Mouse (Mus musculus): ENCODE data around the gene Rbm15b. TPM values are rescaled to one million over a fixed set of nuclear protein-coding genes. Genes with fewer than 3 reads are reported as not detected.
A peak's percentile ranks its signal among the peaks of the same experiment; 100 is the strongest.

Gene Rbm15b
- polyA plus RNA-seq, 2 experiments: 4.7 to 5.0 TPM

- ATAC-seq (ENCODE audit: insufficient read depth) (no peak), DNase-seq (ENCODE audit: low read depth in 3 of 3, low spot score in 3 of 3) (no peak)
- H3K27ac ChIP-seq: no peak overlapping the region
- H3K27me3 ChIP-seq (ENCODE audit: control insufficient read depth, insufficient read depth, low read length): no peaks in the 10 kb centered on the region
- H3K36me3 ChIP-seq (replicated peaks; ENCODE audit: control insufficient read depth, insufficient read depth, low read depth): no peaks in the 10 kb centered on the region
- H3K9ac ChIP-seq (replicated peaks): no peak overlapping the region
- TF ChIP-seq EP300 (IDR thresholded peaks at IDR 0.05; ENCODE audit: low read depth) (no peak), CTCF (IDR thresholded peaks at IDR 0.05; ENCODE audit: low read depth) (no peak)
- no peak overlapping the region for H3K4me3 ChIP-seq (ENCODE audit: insufficient read depth in 1 of 2, low read depth in 2 of 2, low read length in 2 of 2)
- H3K9me3 ChIP-seq (ENCODE audit: control insufficient read depth, low read length): no peaks in the 10 kb centered on the region
- H3K4me2 ChIP-seq (ENCODE audit: low read depth): no peak overlapping the region
- H3K4me1 ChIP-seq (replicated peaks; ENCODE audit: control insufficient read depth in 2 of 2, insufficient read depth in 2 of 2, low read length in 1 of 2): no peaks in the 10 kb centered on the region
- WGBS (ENCODE audit: insufficient replicate concordance): 67% methylated on average over 7 of the region's 7 CpGs
Observed at GRCm38 (mm10) chr9:106901596-106901995, 14.4 kb upstream of the Rbm15b start.

GRCm38 (mm10) chr9:106898901-106899300, 11.7 kb upstream of the Rbm15b start:
- Histone ChIP-seq H3K4me2 (ENCODE audit: low read depth) (no peak overlapping the region), H3K9me3 (ENCODE audit: control insufficient read depth, low read length) (no peaks in the 10 kb centered on the region), H3K27me3 (ENCODE audit: control insufficient read depth, insufficient read depth, low read length) (no peaks in the 10 kb centered on the region), H3K27ac (no peak overlapping the region), H3K36me3 (replicated peaks; ENCODE audit: control insufficient read depth, insufficient read depth, low read depth) (no peaks in the 10 kb centered on the region), H3K4me1 (replicated peaks; ENCODE audit: control insufficient read depth in 2 of 2, insufficient read depth in 2 of 2, low read length in 1 of 2) (no peaks in the 10 kb centered on the region), H3K4me3 (ENCODE audit: insufficient read depth in 1 of 2, low read depth in 2 of 2, low read length in 2 of 2) (no peak overlapping the region), H3K9ac (replicated peaks) (no peak overlapping the region)
- no peak for TF ChIP-seq CTCF (IDR thresholded peaks at IDR 0.05; ENCODE audit: low read depth)
- TF ChIP-seq EP300 (IDR thresholded peaks at IDR 0.05; ENCODE audit: low read depth): no peak
- ATAC-seq (ENCODE audit: insufficient read depth) (no peak), DNase-seq (ENCODE audit: low read depth in 3 of 3, low spot score in 3 of 3) (no peak)
- 52% methylated on average over 1 of the region's 1 CpGs for WGBS (ENCODE audit: insufficient replicate concordance)

- ATAC-seq (ENCODE audit: insufficient read depth) (no peak), DNase-seq (ENCODE audit: low read depth in 3 of 3, low spot score in 3 of 3) (no peak)
- H3K27me3 ChIP-seq (ENCODE audit: control insufficient read depth, insufficient read depth, low read length): no peaks in the 10 kb centered on the region
- peak overlapping the region in 1 of 2 experiments; percentile 4; a peak in 2 of 4 replicates for H3K4me3 ChIP-seq (ENCODE audit: insufficient read depth in 1 of 2, low read depth in 2 of 2, low read length in 2 of 2)
- no peak overlapping the region for H3K27ac ChIP-seq
- H3K9ac ChIP-seq (replicated peaks): no peak overlapping the region
- H3K4me2 ChIP-seq (ENCODE audit: low read depth): peak overlapping the region; percentile 99
- WGBS (ENCODE audit: insufficient replicate concordance): 62% methylated on average over 3 of the region's 3 CpGs
- H3K4me1 ChIP-seq (replicated peaks; ENCODE audit: control insufficient read depth in 2 of 2, insufficient read depth in 2 of 2, low read length in 1 of 2): peaks cover 10 to 17% of the 10 kb centered on the region in 2 experiments
- peaks cover 23% of the 10 kb centered on the region for H3K36me3 ChIP-seq (replicated peaks; ENCODE audit: control insufficient read depth, insufficient read depth, low read depth)
- TF ChIP-seq CTCF (IDR thresholded peaks at IDR 0.05; ENCODE audit: low read depth) (no peak), EP300 (IDR thresholded peaks at IDR 0.05; ENCODE audit: low read depth) (no peak)
- H3K9me3 ChIP-seq (ENCODE audit: control insufficient read depth, low read length): no peaks in the 10 kb centered on the region
Observed at GRCm38 (mm10) chr9:106893327-106893726, 6.1 kb upstream of the Rbm15b start.

DNA sequence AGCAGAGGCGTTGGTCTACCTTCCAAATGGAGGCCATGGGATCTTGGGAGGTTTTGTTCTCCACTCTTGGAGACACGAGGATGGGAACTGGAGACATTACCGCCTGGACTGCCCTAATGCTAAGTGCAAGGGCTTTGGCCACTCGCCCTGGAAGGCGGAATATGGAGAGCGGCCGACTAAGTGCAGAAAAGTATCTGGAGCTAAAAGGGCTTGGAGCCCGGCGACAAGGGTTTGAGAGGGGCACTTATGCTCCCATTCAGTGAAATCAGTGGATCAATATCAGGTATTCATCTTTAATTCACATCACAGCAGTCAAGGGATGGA, 5.3 kb upstream of the Rbm15b start:
- H3K9me3 ChIP-seq (ENCODE audit: control insufficient read depth, low read length): no peaks in the 10 kb centered on the region
- peaks cover 10 to 24% of the 10 kb centered on the region in 2 experiments for H3K4me1 ChIP-seq (replicated peaks; ENCODE audit: control insufficient read depth in 2 of 2, insufficient read depth in 2 of 2, low read length in 1 of 2)
- no peak for ATAC-seq (ENCODE audit: insufficient read depth)
- peak overlapping the region; percentile 83 for H3K27ac ChIP-seq
- peaks cover 28% of the 10 kb centered on the region for H3K36me3 ChIP-seq (replicated peaks; ENCODE audit: control insufficient read depth, insufficient read depth, low read depth)
- peak overlapping the region; percentile 85 for H3K9ac ChIP-seq (replicated peaks)
- 2% methylated on average over 9 of the region's 9 CpGs for WGBS (ENCODE audit: insufficient replicate concordance)
- no peak for TF ChIP-seq EP300 (IDR thresholded peaks at IDR 0.05; ENCODE audit: low read depth)
- no peak for TF ChIP-seq CTCF (IDR thresholded peaks at IDR 0.05; ENCODE audit: low read depth)
- H3K27me3 ChIP-seq (ENCODE audit: control insufficient read depth, insufficient read depth, low read length): no peaks in the 10 kb centered on the region
- DNase-seq (ENCODE audit: low read depth in 3 of 3, low spot score in 3 of 3): no peak
- peak overlapping the region; percentile 99 for H3K4me2 ChIP-seq (ENCODE audit: low read depth)
- H3K4me3 ChIP-seq (ENCODE audit: insufficient read depth in 1 of 2, low read depth in 2 of 2, low read length in 2 of 2): peak overlapping the region; percentile 84 to 86

GRCm38 (mm10) chr9:106891829-106892551, 4.8 kb upstream of the Rbm15b start, which contains the start of gene Manf:
Gene Manf, minus strand, starts transcription at chr9:106891979.
- H3K9ac ChIP-seq (replicated peaks): peak within 1 kb of the TSS; percentile 95

More at GRCm38 (mm10) chr9:106891829-106892551, 4.8 kb upstream of the Rbm15b start, which contains the start of gene Manf:
- peak; percentile 94 for ATAC-seq (ENCODE audit: insufficient read depth)
- peaks cover 10 to 26% of the 10 kb centered on the region in 2 experiments for H3K4me1 ChIP-seq (replicated peaks; ENCODE audit: control insufficient read depth in 2 of 2, insufficient read depth in 2 of 2, low read length in 1 of 2)
- DNase-seq (ENCODE audit: low read depth in 3 of 3, low spot score in 3 of 3): peak; percentile 98 to 99 (median 98)
- TF ChIP-seq EP300 (IDR thresholded peaks at IDR 0.05; ENCODE audit: low read depth) (no peak; the same call in 1 of the 2 replicates), CTCF (IDR thresholded peaks at IDR 0.05; ENCODE audit: low read depth) (peak; percentile 35)
- peaks cover 28% of the 10 kb centered on the region for H3K36me3 ChIP-seq (replicated peaks; ENCODE audit: control insufficient read depth, insufficient read depth, low read depth)
- H3K9me3 ChIP-seq (ENCODE audit: control insufficient read depth, low read length): no peaks in the 10 kb centered on the region
- peak within 1 kb of the TSS; percentile 99 for H3K4me2 ChIP-seq (ENCODE audit: low read depth)
- WGBS (ENCODE audit: insufficient replicate concordance): under 1% methylated on average over 59 of the region's 59 CpGs
- H3K27me3 ChIP-seq (ENCODE audit: control insufficient read depth, insufficient read depth, low read length): no peaks in the 10 kb centered on the region
- peak within 1 kb of the TSS; percentile 84 to 95 for H3K4me3 ChIP-seq (ENCODE audit: insufficient read depth in 1 of 2, low read depth in 2 of 2, low read length in 2 of 2)
- H3K27ac ChIP-seq: peak within 1 kb of the TSS; percentile 83
